Mouse (Mus musculus): Measurements from ENCODE around the gene Mkrn2.
"Not testable (repeated sequence)": the region's sequence is repeated elsewhere in the genome, so short reads cannot be mapped to it uniquely, and the experiment has no call there.

Gene Mkrn2

DNA sequence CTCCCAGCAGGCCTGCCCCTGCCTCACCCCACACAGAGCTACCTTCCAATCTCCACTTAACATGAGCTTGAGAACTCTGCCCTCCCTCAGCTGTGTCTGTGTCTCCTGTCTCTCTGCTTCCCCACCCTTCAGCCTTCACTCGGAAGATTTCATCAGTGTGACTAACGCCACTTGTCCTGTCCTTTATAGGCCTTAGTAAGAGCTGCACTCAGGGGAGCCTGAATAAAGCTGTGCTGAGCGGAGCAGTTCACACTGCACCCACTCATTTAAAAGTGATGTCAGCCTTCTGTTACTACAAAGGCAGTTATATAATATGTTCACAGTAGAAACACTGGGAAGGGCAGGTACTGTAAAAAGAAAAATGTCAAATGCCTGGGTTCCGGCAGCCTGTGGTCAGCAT is 5.7 kb downstream of the Mkrn2 start:
- no peak for DNase-seq (ENCODE audit: low read depth, low spot score)

DNA sequence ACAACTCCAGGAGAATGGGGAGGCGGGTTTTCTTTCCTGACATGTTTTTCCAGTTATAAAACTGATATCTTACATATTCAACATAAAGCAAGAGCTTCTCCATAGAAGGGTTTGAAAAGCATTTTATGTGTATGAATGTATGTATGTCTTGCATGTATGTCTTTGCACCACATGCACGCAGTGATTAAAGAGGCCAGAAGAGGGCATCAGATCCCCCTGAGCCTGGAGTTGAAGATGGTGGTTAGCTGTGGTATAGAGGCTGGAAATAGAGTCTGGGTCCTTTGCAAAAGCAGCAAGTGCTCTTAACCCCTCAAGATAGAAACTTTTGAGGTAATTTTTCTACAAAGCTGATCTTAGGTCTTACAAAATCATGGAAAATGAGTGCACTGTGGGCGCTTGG is 7.4 kb downstream of the Mkrn2 start:
- no peak for DNase-seq (ENCODE audit: low read depth, low spot score)

DNA sequence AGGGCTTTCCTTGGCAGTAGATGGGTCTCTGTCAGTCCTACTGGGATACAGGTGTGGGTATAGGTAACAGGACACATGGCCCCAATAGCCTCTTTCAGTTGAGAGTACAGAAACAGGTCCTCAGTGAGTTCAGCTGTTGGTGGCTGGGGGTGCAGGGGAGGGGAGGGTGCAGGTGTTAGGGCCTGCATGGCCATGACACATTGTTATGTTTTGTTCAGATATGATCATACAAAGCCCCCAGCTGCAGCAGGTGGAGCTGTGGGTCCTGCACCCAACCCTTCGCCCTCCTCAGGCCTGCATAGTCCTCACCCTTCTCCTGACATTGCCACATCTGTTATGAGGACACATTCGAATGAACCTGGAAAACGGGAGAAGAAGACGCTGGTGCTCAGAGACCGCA is 8.6 kb downstream of the Mkrn2 start:
- no peak for DNase-seq (ENCODE audit: low read depth, low spot score)

DNA sequence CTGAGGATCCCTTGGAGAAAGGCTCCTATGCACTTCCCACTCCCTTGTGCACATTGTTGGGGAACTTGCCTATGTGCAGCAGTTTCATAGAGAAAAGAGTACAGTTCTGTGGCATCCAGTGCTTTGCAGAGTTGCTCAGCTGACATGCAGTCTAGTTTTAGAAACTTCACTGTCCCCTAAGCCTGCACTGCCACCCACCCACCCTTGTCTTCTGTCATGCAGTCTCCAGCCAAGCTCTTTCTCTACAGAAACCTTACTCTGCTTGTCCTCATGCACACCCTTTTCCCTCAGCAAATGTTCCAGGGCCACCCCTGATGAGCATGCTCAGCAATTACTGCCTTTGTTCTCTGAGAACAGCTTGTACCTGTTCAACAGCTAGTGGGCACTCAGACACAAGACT is 12.1 kb downstream of the Mkrn2 start:
- no peak for DNase-seq (ENCODE audit: low read depth, low spot score)

DNA sequence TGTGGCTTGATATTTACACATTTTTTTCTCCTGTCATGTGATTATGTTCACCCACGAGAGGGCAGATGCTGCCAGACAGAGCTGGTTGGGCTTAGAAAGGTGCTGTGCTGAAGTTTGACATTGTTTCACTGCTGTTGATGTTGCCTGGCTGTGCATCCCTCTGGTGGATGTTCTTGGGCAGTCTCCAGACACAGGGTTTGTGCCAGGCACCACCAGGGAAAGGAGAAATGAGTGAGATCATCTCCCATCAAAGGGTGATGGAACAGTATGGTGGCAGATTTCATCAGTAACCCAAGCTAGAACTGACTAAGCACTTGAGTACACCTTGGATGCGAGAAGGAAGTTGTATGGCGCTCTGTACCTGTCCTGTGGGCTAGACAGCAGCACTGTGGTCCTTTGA is 14.3 kb downstream of the Mkrn2 start:
- DNase-seq (ENCODE audit: low read depth, low spot score), result no peak

DNA sequence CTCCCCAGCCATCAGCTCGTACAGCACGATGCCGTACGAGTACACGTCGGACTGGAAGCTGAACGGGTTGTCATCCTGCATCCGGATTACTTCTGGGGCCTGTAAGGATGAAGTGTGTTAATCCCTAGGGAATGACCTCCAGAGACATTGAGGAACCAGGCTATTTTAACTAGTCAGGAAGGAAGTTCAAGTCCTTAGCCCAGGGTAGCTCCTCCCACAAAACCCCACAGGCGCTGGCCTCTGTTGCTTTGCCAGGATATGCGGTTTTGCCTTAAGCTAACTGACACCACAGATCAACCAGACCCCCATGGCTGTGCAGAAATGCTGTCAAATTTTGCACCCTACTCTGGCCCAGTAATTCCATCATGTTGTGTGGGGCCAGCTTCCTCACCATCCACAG is 18.1 kb downstream of the Mkrn2 start:
- no peak for DNase-seq (ENCODE audit: low read depth, low spot score)

DNA sequence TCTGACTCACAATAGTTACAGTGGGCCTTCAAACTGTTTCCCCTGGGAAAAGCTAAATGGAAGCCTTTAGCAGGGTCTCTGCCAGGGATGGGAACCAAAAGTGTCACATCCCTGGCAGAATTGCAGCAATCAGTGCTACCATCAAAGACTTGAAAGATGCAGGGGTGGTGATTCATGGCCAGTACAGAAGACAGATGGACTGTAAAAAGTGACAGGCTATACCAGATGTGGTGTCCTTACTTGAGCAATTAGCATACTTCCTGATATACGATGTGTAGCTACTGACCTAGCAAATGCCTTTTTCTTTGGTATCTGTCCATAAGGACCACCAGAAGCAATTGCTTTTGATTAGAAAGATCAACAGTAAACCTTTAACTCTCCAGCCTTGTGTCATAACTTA is 19.2 kb downstream of the Mkrn2 start:
- no peak for DNase-seq (ENCODE audit: low read depth, low spot score)

DNA sequence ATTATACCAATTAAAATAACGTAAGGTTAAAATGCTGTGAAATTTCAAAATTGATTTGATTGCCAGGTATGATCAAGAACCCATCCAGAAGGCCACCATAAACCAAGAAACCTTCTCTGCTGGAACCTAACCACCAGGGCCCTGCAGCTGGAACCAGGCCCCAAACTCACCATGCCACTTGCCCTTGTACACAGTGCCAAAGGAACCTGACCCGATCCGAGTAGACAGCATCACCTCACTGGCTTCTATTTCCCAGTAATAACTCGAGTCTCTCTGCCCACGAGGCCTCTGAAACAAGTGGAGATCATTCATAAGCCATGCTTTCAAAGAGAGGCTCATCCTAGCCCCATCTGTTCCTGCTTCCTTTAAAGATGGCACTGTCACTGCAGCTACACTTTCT is 24.4 kb downstream of the Mkrn2 start:
- peak; percentile 62 for DNase-seq (ENCODE audit: low read depth, low spot score)

DNA sequence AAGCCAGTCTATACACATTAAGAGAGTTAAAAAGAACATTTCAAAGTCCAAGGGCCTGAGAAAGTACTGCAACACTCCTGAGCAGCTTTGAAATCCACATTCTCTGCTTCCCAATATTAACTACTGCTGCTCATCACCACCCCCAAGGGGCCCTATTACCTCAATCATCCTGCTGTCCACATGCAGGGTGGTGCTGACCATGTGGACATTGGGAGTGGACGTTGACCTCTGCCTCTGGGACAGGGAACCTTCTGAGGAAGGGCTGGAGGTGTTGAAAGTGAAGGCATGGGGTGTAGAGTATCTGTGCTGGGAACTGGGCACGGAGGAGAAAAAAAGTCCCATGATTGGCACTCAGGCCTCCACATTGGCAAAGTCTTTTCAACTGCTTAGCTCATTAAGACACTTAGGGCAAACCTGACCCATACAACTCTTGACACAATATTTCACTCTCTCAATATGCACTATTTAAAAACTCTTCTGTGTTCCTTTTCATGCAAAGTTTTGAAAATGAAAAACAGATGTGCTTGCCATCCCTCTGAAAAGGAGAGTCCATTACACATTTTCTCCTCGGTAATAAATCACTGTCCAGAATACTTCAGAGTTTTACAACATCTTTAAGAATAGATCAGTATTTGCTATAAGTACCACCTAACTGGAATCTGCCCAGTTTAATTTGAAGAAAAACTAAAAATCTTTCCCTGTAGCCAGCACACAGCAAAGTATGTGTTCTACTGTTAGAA is 29.5 kb downstream of the Mkrn2 start:
- DNase-seq (ENCODE audit: low read depth, low spot score), result no peak

DNA sequence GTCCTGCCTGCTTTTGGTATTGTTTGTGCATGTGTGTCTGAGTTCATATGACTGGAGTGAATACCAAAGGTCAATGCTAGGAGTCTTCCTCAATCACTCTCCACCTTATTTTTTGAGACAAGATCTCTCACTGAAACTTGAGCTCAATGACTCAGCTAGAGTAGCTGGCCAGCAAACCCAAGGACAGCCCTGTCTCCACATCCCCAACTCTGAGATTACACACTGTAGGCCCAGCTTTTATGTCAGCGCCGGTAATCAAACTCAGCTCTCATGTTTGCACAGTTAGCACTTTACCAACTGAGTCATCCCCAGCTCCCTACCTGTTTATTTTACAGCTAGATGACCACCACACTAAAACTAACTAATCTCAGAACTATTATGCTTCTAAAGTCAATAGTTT is 32.3 kb downstream of the Mkrn2 start:
- peak; percentile 47 for DNase-seq (ENCODE audit: low read depth, low spot score)

DNA sequence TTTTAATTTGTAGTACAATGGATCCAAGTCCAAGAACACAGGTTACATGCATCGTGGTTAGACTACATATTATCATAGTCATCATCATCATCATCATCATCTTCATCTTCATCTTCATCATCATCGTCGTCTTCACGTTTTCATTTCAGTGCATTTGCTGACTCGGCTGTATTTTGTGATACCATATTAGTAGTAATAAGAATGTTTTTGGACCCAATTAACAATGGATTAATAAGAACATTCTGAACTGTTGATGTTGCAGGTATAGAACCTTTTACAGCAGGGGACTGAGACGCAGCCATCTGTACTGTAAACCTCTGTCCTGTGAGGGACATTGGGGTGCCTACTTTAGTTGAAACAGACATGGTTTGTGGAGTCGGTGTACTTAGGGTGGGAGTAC is 36.5 kb downstream of the Mkrn2 start:
- DNase-seq (ENCODE audit: low read depth, low spot score), result not testable (repeated sequence)

DNA sequence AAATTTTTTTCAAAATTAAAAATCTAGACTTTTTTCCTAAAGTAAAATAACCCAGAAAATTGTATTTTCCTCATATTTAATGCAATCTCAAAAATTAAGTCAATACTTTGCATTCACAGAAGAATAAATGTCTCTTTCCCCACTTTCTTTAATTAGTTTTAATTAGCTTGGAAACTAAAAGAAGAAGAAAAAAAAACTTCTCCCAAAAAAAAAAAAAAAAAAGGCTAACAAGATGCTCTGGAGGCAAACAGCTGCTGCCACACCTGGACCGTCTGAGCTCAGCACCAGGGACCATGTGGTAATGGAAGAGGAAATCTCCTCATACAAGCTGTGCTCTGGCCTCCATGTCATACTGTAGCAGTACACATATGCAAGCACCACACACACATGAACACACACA is 41.6 kb downstream of the Mkrn2 start:
- DNase-seq (ENCODE audit: low read depth, low spot score), result no peak

DNA sequence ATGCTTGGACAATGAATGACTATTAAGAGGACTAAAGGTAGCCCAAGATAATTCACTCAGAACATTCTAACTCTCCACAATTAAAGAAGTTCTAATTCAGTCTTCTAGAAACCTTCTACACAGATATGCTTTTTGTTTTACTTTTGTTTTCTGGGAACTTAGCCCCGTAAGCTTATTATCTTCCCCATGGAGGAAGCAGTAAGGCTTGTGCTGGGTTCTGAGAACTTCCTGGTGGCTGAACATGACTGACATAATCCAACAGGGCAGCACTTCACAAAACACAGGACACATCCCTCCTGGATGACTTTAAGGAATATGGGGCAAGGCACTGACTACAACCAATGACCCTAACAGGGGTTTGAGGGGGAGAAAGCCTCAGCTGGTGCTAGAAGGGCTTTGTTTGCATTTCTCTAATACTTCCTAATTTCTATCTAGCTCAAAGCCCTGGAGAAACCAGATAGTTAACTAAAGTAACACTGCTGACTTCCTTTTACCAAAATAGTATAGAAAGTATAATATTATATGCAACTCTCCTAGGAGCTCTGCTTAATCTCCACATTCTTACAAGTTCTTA is 48.2 kb downstream of the Mkrn2 start:
- DNase-seq (ENCODE audit: low read depth, low spot score), result no peak

DNA sequence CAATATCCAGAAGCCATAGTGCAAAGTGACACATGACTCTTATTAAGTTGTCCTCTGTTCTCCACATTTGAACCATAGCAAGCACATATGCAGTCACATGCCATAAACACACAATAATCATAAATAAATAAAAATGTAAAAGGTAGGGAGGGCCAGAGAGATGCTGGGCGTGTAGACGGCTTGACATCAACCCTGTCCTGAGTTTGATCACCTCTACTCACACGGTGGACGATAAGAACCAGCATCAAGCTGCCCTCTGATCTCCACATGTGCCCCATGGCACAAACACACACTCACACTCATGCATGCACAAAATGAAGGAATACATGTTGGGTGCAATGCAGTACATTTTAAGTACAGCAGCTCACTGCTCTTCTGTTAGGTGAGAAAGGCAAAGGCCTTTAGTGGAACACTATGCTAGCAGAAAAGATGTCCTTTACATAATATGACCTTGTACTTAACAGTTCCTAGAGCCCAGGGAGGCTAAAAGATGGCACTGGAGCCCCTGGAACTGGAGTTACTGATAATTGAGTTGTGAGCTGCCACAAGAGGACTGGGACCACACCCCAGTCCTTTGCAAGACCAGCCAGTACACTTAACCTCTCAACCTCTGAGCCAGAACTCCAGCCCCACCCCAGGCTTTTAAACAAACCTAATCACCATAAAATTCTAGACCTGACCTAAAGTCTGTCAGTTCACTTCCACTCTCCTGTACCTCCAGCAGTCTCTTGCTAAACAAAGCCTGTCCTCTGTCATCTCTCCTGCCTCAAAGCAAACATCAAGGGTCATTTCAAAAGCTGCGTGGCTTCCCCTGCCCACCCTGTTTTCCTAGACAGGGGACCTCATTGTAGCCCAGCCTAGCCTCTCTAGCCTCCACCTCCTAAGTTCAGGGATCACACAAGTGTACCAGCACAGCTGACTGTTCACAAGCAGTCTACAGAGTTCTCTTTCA is 49.0 kb downstream of the Mkrn2 start:
- DNase-seq (ENCODE audit: low read depth, low spot score), result no peak

DNA sequence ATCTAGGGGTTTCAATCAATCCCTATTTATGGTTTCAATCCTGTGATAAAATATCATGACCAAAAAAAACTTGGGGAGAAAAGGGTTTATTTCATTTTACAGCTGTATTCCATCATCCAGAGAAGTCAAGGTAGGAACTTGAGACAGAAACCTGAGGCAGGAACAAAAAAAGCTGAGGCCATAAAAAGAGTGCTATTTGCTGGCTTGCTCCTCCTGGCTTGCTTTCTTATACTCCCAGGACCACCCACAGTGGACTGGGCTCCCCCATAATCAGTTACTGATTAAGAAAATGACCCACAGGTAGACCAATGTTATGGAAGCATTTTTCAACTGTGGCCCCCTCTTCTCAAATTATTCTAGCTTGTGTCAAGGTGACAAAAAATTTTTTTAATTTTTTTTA is 50.0 kb downstream of the Mkrn2 start:
- no peak for DNase-seq (ENCODE audit: low read depth, low spot score)

DNA sequence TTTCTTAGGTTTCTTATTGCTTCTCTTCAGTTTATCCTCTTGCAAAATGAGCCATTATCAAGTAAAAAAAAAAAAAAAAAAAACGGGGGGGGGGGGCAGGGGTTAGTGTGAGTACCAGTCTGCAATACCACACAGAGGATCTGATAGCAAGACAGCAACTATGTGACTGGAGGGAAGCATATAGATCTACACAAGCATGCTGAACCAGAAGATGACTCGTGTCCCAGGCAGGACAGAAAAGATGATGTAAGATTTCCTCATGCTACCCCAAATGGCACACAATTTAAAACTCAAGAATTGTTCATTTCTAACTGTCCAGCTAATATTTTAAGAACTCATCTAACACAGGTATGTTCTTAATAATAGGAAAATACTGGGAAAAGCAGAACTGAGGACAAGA is 52.2 kb downstream of the Mkrn2 start:
- no peak for DNase-seq (ENCODE audit: low read depth, low spot score)

DNA sequence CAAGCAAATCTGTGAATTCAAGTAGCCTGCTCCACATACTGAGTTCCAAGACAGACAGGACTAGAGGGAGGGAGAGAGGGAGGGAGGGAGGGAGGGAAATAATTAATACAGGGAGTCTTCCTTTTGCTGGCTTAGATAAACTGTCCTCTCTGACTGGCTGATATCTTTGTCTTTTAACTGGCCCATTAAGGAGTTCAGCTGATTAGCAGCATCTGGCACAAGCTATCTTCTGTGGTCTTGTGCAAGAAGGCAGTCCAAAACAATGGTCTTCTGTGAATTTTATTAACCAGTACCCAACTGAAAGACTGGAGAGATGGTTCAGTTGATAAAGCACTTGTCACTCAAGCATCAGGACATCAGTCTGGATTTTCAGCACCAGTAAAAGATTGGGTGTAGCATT is 57.1 kb downstream of the Mkrn2 start:
- DNase-seq (ENCODE audit: low read depth, low spot score), result no peak

DNA sequence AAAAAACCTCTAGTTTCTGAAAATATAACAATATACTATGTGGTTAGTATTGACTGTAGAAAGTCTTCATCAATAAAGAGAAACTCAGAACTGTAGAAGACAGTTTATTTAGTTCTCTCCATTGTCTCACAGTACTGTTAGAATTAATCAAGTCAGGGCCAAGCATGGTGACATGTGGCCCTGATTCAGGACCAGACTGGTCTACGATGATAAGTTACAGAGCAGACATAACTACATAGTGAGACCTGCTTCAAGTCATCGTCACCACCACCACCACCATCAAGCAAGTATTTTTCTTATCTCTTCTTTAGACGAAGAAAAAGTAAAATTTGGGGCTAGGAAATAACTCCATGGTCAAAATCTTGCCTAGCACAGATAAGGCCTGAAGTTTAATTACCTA is 62.6 kb downstream of the Mkrn2 start:
- DNase-seq (ENCODE audit: low read depth, low spot score), result no peak

DNA sequence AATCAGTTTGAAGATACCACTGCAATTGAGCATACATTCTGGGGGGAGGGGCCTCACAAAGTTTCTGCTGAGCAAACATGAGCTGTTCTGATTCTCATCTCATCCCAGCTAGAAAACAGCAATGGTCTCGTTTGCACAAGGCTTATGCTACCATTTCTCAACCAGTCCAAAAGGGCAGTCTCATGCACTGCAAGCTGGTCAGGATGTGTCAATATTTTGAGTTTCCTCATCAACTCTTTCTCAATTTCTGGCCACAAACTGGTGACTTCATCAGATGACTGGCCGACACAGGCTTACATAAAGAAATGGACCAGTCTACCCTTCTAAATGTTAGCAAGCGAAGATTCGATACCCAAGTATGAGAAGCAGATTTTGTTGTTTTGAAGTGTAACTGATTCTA is 64.9 kb downstream of the Mkrn2 start:
- peak; percentile 45 for DNase-seq (ENCODE audit: low read depth, low spot score)
